Mouse (Mus musculus) liver, adult (tissue): ENCODE results near the gene Ttc12.

Source experiments
- GATA4 ChIP-seq: IDR thresholded peaks from 2 replicates; pipeline ENCODE4 v1.6.1; 2014; ENCODE audit warnings: mild to moderate bottlenecking, low read length; ENCODE audit not compliant: insufficient replicate concordance

Ttc12 gene

GRCm38 (mm10) chr9:49470006-49470405, 16.0 kb downstream of the Ttc12 start:
- no peak for TF ChIP-seq GATA4

DNA sequence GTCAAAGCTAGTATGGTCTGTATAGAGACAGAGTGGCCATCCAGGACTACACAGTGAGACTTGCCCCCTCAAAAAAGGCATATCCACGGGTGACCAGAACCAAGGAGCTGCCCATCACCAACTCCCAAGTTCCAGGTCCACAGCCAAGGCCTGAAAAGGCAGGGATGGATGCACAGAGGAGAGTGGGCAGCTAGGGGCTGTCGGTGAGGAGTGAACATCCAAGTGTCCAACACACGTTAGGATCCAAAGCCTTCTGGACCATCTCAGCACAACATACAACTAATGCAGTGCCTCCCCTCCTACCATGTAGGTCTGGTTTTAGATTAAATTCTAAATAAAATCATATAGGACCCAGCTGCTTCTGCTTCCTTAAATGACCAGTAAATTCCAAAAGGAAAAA, 29.9 kb downstream of the Ttc12 start:
- no peak for TF ChIP-seq GATA4

DNA sequence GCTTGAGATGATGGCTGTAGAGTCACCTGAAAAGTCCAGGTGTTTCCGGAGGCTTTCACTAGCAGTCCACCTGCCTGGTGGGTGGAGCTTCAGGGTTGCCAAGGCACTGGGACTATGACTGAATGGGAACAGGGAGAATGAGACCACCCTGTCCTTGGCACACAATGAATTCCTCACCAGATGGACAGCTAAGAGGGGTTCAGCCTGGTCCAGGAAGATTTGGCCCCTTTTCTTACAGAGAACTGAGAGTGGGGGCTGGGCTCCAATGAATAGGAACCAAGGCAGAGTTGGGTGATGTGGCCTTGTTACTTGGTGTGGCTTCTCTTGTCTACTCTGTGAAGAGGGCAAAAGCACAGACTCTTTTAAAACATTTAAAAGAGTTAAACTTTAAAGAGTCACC, 33.6 kb downstream of the Ttc12 start:
- TF ChIP-seq GATA4, result no peak

- no peak for TF ChIP-seq GATA4
Observed at GRCm38 (mm10) chr9:49450491-49450890, 35.5 kb downstream of the Ttc12 start.

DNA sequence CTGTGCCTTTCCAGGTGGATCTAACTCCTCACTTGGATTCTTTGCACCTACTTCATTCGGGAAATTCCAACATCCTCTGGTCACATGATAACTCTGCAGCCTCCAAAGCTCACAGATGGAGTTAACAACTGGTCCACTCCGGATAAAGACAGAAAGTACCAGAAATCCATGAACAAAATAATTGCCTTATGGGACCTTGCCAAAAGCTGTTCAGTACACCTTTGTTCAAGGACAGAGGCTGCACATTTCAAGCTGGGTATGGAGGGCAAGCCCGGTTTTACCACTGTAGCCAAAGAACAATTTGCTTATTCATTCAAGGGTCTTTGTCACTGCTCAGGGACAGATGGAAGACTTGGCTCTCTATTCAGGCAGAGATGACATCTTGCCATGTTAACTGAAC, 43.4 kb downstream of the Ttc12 start:
- TF ChIP-seq GATA4, result no peak

GRCm38 (mm10) chr9:49427478-49427877, 58.5 kb downstream of the Ttc12 start:
- no peak for TF ChIP-seq GATA4

DNA sequence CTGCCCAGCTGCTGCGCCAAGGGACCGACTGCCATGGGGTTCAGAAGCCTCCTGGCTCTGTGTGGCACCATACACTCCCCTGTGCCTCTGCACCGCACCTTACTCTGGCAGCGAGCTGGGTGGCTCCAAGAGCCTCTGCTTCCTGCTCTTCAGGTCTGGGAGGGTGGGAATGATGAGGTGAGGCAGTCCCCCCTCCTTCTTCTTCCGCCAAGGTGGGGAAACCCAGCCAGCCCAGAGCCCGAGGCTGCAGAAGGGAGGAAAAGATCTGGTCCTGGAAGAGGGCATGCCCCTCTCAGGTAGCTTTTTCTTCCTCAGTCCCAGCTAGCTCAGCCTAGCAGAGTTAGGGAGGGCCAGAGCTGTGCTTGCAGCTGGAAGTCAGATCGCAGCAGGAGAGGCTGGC, 59.1 kb downstream of the Ttc12 start, which contains the start of gene Ankk1:
TSS of gene Ankk1 (minus strand) at position 101 of the 400 bp plus-strand sequence.
- no peak for TF ChIP-seq GATA4

- no peak for TF ChIP-seq GATA4
Observed at GRCm38 (mm10) chr9:49425585-49425984, 60.4 kb downstream of the Ttc12 start.

GRCm38 (mm10) chr9:49423866-49424265, 62.2 kb downstream of the Ttc12 start:
- no peak for TF ChIP-seq GATA4

- no peak for TF ChIP-seq GATA4
Observed at GRCm38 (mm10) chr9:49410621-49411020, 75.4 kb downstream of the Ttc12 start.

DNA sequence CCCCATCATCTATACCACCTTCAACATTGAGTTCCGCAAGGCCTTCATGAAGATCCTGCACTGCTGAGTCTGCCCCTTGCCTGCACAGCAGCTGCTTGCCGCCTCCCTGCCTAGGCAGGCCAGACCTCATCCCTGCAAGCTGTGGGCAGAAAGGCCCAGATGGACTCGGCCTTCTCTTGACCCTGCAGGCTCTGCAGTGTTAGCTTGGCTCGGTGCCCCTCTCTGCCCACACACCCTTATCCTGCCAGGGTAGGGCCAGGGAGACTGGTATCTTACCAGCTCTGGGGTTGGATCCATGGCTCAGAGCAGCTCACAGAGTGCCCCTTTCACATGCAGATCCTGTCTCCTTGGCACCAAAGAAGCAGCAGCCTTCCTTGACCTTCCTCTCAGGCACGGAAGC, 79.0 kb downstream of the Ttc12 start:
- no peak for TF ChIP-seq GATA4

DNA sequence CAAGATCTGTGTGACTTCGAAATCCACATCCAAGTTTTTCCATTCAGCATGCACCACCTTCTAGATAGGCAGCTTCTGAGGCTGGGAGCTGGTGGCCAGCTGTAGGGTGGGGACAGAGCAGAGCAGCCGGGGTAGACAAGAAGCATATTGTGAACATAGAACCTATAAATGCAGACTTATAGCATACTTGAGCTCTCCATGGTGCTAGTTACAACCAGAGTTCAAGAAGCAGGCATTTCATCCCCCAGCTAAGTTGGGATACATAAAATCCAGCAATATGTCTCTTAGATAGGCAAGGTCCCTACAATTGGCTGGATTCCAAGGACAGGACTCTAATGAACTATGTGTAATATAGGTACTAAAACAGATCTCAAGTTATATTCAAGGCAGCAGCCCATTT, 82.3 kb downstream of the Ttc12 start:
- no peak for TF ChIP-seq GATA4

GRCm38 (mm10) chr9:49396006-49396405, 90.0 kb downstream of the Ttc12 start:
- TF ChIP-seq GATA4, result no peak

GRCm38 (mm10) chr9:49392242-49392641, 93.8 kb downstream of the Ttc12 start:
- TF ChIP-seq GATA4, result no peak
